Mouse (Mus musculus) erythroblast, adult 5-6 weeks (primary cell): ENCODE data around the gene Slc8a2. TPM values are rescaled to one million over a fixed set of nuclear protein-coding genes. Genes with fewer than 3 reads are reported as not detected.

Experiments
- ATAC-seq: replicated peaks from 2 replicates; pipeline ENCODE4 v1.8.0; 2016; ENCODE audit warnings: moderate number of reproducible peaks, mild to moderate bottlenecking, moderate TSS enrichment, inconsistent platforms; ENCODE audit not compliant: poor library complexity, low FRiP score, severe bottlenecking
- total RNA-seq, 2 experiments: library from RNA; stranded (forward) in 1 of 2; stranded (reverse) in 1 of 2; fragments of 150-400 nt in 1 of 2; fragments of 200-764, 138-1000 nt in 1 of 2; gene quantifications; 2 replicates each; pipeline versions ENCODE4 v1.2.3 to v1.2.4; 2015 to 2017; ENCODE audit warnings: low replicate concordance in 2 of 2

Slc8a2 gene
- total RNA-seq (2015; ENCODE audit: low replicate concordance) (not detected in 2 replicates), total RNA-seq (2017; ENCODE audit: low replicate concordance) (not detected in 2 replicates)

GRCm38 (mm10) chr7:16129421-16129845, at the start of gene Slc8a2:
TSS of gene Slc8a2 (plus strand) at chr7:16129826.
- ATAC-seq, result peak; percentile 52; the same call in 1 of the 2 replicates

DNA sequence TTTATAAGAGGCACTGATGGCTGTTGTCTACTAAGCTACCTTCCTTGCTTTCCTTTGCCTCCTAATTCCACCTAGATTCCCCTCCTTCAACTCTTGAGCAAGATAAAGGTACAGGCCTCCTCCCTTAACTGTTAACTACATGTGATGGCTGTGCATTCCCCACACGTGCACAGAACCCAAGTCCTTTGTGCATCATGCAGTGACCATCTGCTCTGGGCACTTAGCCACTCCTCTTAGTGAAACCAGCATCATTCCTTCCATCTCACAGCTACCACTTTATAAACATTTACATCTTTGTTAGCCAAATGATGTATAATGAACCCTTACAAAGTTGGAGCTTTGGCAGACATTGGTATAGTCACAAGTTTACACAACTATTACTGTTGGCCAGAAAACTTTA, 49.7 kb upstream of the Slc8a2 start:
- ATAC-seq, result no peak

GRCm38 (mm10) chr7:16080581-16080980, 49.0 kb upstream of the Slc8a2 start:
- ATAC-seq, result no peak

DNA sequence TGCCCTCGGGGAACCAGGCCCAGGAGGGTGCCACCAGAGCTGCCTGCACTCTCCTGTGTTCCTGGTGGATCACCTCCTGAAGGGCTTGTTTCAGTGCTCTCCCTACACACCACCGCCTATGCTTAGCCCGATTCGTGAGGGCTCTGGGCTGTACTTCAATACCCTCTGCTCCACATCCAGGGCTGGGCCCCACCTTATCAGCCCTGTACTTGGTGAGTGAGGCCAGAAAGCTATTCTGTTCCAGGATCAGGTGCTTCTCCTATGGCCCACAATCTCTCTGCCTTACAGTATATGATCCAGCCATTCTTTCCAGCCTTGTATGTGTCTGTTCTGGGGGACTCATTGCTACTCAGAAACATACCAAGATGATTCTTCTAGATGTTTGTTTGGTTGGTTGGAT, 46.3 kb upstream of the Slc8a2 start:
- ATAC-seq, result no peak

DNA sequence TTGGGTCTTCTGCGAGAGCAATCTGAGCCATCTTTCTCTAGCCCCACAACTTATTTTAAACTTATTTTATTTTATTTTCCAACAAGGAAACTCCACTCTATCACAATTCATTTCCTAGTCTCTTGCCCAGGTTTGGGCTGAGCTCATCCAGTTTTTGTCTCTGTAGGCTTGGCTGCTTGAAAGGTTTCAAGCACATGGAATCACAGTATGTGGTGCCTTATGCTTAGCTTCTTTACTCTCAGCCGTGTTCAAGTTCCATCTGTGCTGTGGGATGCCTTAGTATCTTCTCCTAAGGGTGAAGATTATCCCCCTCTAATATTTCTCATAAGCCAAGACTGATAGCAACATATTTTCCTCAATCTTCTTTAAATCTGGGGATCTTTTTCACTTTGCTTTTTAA, 42.0 kb upstream of the Slc8a2 start:
- ATAC-seq, result no peak

GRCm38 (mm10) chr7:16094592-16094991, 35.0 kb upstream of the Slc8a2 start:
- ATAC-seq, result no peak

- peak; percentile 87 for ATAC-seq
Measured at GRCm38 (mm10) chr7:16098021-16099017, 31.3 kb upstream of the Slc8a2 start, which contains the start of gene Napa. TSS of gene Napa (plus strand) at chr7:16098458.

DNA sequence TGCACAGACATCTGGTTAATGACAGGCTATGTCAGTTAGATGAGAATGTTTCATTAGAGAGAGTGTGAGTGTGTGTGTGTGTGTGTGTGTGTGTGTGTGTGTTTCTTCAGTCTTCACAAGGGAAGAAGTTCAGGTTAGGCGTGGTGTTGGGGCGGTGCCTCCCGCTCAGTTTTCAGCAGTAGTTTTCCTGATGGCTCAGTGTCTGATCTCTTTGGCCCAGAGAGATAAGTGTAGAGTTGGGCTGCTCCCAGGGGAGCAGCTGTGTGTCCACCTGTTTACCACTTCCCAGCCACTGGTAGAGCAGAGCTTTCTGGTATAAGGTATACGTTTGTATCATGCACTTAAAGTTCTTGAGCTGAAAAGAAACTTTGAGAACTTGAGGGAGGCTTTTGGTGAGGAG, 29.7 kb upstream of the Slc8a2 start:
- ATAC-seq, result peak; percentile 52

DNA sequence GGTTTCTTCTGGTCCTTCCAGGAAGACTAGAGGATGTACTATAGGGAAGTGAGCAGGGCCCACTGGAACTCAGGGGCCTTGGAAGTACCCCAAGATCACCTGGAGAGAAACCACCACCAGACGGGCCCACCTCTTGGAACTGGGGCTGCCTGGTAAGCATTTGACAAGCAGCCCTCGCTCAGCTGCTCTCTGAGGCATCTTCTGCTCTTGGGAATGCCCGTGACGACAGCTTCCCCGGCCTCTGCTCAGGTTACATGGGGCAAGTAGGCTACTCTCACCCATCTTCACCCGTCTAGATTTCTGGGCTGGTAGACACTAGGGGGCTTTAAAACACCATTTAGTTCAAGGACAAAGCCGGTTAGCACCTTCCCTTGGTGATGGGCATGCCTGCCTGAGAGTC, 28.5 kb upstream of the Slc8a2 start:
- no peak for ATAC-seq

DNA sequence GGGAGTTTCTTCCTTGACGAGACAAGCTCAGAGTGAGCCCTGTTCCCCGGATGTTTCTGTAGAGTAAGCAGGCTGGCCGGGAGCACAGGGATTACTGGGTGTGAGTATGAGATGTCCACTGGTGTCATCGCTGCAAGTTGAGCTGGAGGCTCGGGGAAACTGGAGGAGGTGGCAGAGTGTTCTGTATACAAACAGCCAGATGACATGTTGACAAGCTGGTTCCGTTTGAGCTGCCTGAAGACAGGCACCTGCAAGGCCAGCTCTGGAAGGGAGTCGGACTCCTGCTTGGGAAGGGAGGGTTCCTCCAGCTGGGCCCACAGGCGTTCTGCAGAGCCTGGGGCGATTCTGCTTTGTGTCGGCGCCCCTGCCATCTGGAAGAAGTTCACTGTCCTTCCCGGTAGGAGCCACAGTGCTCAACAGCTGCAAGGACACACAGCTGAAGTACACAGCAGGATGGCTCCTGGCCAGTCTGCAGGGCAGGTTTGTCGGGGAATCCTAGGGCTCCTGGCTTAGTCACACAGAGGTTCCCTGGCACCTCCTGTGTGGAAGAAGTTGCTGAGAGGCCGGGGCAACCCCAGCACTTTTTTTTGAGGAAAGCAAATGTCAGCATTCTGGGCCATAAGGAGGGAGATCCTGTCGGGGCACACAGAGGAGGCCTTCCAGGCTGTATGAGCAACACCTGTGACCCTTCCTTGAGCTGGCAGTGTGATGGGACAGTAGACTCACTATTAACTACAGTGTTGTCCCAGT, 27.7 kb upstream of the Slc8a2 start:
- ATAC-seq, result no peak

DNA sequence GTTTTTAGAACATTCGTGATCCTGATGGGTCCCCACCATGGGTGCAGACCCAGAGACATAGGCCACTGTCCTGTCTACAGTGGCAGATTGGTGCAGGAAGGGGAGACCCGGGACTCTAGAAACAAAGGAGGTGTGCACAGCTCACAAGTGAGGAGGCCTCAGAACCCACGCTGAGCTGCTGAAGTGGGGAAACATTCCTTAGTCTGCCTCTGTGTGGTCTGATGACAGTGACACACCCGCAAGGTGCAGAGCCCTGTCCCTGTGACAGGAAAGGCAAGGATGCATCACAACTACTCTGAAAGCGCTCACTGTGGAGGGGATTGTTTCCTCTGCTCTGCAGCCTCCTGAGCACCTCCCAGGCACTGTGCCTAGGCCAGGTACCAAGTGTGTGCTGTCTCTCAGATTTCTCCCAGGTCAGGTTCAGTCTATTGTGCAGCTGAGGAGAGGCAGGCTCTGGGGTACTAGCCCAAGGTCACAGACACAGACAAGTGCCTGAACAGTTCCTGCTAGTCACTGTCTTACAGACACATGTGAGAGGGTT, 26.9 kb upstream of the Slc8a2 start:
- ATAC-seq, result no peak

GRCm38 (mm10) chr7:16103760-16104159, 25.9 kb upstream of the Slc8a2 start:
- no peak for ATAC-seq

DNA sequence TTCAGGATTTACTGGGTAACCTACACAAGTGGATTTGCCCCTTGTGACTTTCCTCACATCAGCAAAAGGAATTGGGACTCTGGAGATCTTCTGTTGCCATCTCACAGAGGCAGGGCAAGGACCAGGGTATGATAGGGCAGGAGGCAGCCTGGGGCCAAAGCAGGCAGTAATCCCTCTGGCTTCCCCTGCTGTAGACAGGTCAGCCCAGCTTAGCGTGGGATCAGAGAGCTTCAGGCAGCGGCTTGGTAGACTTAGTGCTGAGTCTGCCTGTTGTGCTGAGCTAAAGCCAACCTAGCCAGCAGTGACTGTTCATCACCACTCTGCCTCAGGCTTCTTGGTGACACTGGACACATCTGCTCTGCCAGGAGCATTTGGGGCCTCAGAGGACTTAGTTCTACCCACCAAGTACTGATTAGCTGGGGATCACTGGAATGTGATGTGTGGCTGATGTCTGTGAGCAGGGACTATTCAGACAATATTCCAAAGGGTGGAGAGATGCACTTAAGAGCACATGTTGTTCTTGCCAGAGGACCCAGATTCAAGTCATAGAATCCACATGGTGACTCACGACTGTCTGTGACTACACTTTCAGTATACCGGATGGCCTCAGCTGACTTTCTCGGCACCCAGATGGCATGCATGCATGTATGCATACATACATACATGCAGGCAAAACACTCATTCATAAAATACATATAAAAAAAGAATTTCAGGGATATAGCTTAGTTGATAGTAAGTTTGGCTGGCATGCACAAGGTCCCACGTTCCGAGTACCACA, 24.8 kb upstream of the Slc8a2 start:
- ATAC-seq, result no peak

DNA sequence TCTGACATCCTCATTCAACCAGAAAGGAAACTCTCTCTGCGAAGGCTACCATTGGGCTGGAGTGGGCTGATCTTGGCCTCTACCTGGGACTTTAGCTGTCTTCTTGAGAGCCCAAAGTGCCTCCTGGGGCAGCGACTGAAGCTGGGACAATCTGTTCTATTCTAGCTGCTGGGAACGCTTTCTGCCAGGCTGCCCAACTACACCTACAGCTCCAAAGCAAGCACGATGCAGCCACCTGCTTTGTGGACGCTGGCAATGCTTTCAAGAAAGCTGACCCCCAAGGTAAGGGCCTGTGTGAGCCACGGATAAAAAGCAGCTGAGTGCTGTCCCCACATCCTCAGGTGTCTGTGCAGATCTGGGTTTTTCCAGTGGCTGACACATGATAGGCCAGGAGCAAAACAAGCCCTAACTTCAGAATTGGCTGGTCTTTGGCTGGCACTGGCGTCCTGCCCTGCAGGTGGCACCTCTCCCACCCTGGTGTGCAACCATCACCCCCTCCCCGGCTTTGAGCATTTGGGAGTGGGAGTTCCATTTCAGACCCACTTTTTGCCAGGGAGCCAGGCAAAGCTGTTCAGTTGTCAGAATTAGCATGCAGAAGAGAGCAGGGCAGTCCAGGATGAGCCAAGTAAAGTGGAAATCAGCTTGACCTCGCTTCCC, 20.6 kb upstream of the Slc8a2 start:
- ATAC-seq, result no peak

DNA sequence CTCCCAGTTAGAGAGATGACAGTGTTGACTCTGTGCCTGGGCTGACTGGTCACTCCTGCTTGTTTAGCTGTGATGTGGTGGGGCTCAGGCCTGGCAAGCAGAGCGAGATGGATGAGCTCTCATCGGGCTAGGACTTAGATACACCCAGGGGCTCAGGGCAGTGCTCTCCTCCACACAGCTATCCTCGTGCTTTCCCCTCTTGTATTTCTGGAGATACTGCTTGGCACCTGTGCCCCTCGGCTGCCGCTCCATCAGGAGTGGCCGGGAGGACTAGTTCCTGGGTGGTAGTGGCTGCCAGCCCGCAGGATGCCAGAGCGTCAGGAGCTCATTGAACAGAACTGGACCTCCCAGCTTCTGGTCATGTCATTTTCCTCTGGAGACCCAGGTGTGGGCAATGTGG, 19.5 kb upstream of the Slc8a2 start:
- ATAC-seq, result no peak

- no peak for ATAC-seq
Measured at GRCm38 (mm10) chr7:16111284-16112090, 18.1 kb upstream of the Slc8a2 start.

DNA sequence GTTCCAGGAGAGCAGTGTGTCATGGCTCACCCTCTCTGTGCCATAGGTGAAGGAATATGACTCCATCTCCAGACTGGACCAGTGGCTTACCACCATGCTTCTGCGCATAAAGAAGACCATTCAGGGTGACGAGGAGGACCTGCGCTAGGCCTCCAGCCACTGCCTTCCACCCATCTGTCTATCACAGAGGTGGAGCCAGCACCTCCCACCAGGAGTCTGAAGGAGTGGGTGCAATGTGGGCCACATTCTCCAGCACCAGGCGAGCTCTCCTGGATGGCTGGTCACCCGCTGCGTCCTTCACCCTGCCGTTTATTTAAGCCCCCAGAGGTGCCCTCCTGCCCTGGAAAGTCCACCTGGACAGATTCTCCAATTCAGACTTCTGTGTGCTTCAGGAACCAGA, 13.2 kb upstream of the Slc8a2 start:
- no peak for ATAC-seq

GRCm38 (mm10) chr7:16117100-16117499, 12.5 kb upstream of the Slc8a2 start:
- ATAC-seq, result no peak
